Mouse (Mus musculus) CH12.LX (cell line): ENCODE results near the gene Brf1.

ENCODE experiments used
- CTCF ChIP-seq, 2 experiments: IDR thresholded peaks in 1 of 2; conservative IDR thresholded peaks in 1 of 2; 2 replicates each; pipeline ENCODE4 v1.5.1; 2011 to 2012; ENCODE audit warnings: low read depth in 2 of 2, low read length in 2 of 2, improper control_type of control experiment in 1 of 2, inconsistent platforms in 1 of 2, mild to moderate bottlenecking in 1 of 2, moderate library complexity in 1 of 2
- E2F4 ChIP-seq: IDR thresholded peaks from 2 replicates; pipeline ENCODE4 v1.6.1; 2011; ENCODE audit warnings: low read depth, low read length, improper control_type of control experiment; ENCODE audit not compliant: insufficient replicate concordance
- MAFK ChIP-seq: IDR thresholded peaks from 2 replicates; pipeline ENCODE4 v1.6.1; 2011; ENCODE audit warnings: low read length, improper control_type of control experiment; ENCODE audit not compliant: insufficient replicate concordance
- MAX ChIP-seq: IDR thresholded peaks from 2 replicates; pipeline ENCODE4 v1.6.1; 2011; ENCODE audit warnings: low read length, improper control_type of control experiment
- MAZ ChIP-seq: IDR thresholded peaks from 2 replicates; pipeline ENCODE4 v1.6.1; 2012; ENCODE audit warnings: low read depth, mild to moderate bottlenecking, inconsistent platforms, low read length, improper control_type of control experiment, moderate library complexity
- POLR2A ChIP-seq: IDR thresholded peaks from 2 replicates; pipeline ENCODE4 v1.6.1; 2011; ENCODE audit warnings: low read depth, mild to moderate bottlenecking, improper control_type of control experiment, low read length
- TBP ChIP-seq: conservative IDR thresholded peaks from 2 replicates; pipeline ENCODE4 v1.6.1; 2011; ENCODE audit warnings: low read depth, low read length, improper control_type of control experiment
- ZNF384 ChIP-seq: IDR thresholded peaks from 2 replicates; pipeline ENCODE4 v1.6.1; 2012; ENCODE audit warnings: low read depth, low read length, improper control_type of control experiment, inconsistent platforms

DNA sequence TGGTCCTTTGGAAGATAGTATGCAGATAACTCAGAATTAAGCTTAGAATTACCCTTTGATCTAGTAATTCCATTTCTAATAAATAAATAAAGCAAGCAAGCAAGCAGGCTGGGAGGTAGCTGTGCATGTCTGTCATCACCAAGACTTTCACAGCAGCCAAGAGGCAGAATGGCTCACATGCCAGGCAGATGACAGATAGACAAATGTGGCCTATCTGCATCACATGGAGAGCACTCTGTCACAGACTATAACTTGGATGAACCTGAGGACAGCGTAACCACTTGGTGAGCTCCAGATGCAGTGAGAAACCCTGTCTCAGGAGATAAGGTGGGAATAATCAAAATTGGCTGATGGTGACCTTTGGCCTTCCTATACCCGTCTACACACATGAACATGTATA is 34.6 kb upstream of the Brf1 start:
- TF ChIP-seq MAFK (no peak), MAX (no peak), CTCF (conservative IDR thresholded peaks at IDR 0.05 in 1 of 2, IDR thresholded peaks at IDR 0.05 in 1 of 2; ENCODE audit: low read depth in 2 of 2, low read length in 2 of 2) (no peak), E2F4 (no peak), POLR2A (no peak), MAZ (no peak), TBP (no peak), ZNF384 (no peak)
